Mouse (Mus musculus) megakaryocyte, embryonic 14.5 days (primary cell): ENCODE measurements around the gene Fam178b. TPM values are rescaled to one million over a fixed set of nuclear protein-coding genes. Genes with fewer than 3 reads are reported as not detected.

Experiments
- H3K27me3 ChIP-seq: replicated peaks from 2 replicates; pipeline ENCODE3; 2012; ENCODE audit warnings: inconsistent platforms
- H3K36me3 ChIP-seq: replicated peaks from 2 replicates; pipeline ENCODE3; 2012; ENCODE audit warnings: low read length, inconsistent platforms, mixed read lengths
- H3K4me1 ChIP-seq: 2 replicates; pipeline ENCODE4 v1.6.1; 2012; ENCODE audit warnings: inconsistent platforms
- H3K4me3 ChIP-seq: replicated peaks from 2 replicates; pipeline ENCODE3; 2012; ENCODE audit warnings: moderate library complexity, mild to moderate bottlenecking, inconsistent platforms
- H3K9me3 ChIP-seq: 2 replicates; pipeline ENCODE4 v1.6.1; 2012; ENCODE audit warnings: inconsistent platforms
- FLI1 ChIP-seq: IDR thresholded peaks from 2 replicates; pipeline ENCODE4 v1.6.1; 2012; ENCODE audit warnings: low read length, inconsistent platforms, mixed read lengths
- GATA1 ChIP-seq: IDR thresholded peaks from 3 replicates; pipeline ENCODE4 v1.6.1; 2012; ENCODE audit warnings: mixed read lengths, low read length, inconsistent platforms, borderline replicate concordance
- polyA plus RNA-seq: library from polyadenylated mRNA; stranded (reverse); fragments of >175 nt; gene quantifications from 2 replicates; pipeline ENCODE4 v1.2.3, GENCODE M21; 2012; ENCODE audit warnings: low replicate concordance; ENCODE audit not compliant: insufficient read depth

Gene Fam178b
- polyA plus RNA-seq, 1 experiment = 2.0 TPM

GRCm38 (mm10) chr1:36608211-36608610 is 74.8 kb downstream of the Fam178b start:
- Histone ChIP-seq H3K27me3 (peaks cover 80% of the 10 kb centered on the region), H3K36me3 (no peaks in the 10 kb centered on the region), H3K9me3 (no peaks in the 10 kb centered on the region), H3K4me1 (peaks cover 18% of the 10 kb centered on the region; the same call in 1 of the 2 replicates), H3K4me3 (peak overlapping the region; percentile 5)
- no peak for TF ChIP-seq GATA1
- no peak for TF ChIP-seq FLI1

GRCm38 (mm10) chr1:36606951-36607350 is 76.0 kb downstream of the Fam178b start:
- no peak overlapping the region for H3K4me3 ChIP-seq
- H3K9me3 ChIP-seq = no peaks in the 10 kb centered on the region
- no peak for TF ChIP-seq GATA1
- no peak for TF ChIP-seq FLI1
- H3K27me3 ChIP-seq = peaks cover 82% of the 10 kb centered on the region
- no peaks in the 10 kb centered on the region for H3K36me3 ChIP-seq
- peaks cover 18% of the 10 kb centered on the region; the same call in 1 of the 2 replicates for H3K4me1 ChIP-seq

GRCm38 (mm10) chr1:36604254-36605156 is 78.5 kb downstream of the Fam178b start:
- Histone ChIP-seq H3K36me3 (no peaks in the 10 kb centered on the region), H3K4me3 (no peak overlapping the region), H3K9me3 (no peaks in the 10 kb centered on the region), H3K4me1 (peaks cover 18% of the 10 kb centered on the region; the same call in 1 of the 2 replicates), H3K27me3 (peaks cover 83% of the 10 kb centered on the region)
- no peak for TF ChIP-seq GATA1

GRCm38 (mm10) chr1:36603361-36603760 is 79.6 kb downstream of the Fam178b start:
- peaks cover 14% of the 10 kb centered on the region; the same call in 1 of the 2 replicates for H3K4me1 ChIP-seq
- no peak for TF ChIP-seq GATA1
- no peak for TF ChIP-seq FLI1

GRCm38 (mm10) chr1:36602271-36602670 is 80.7 kb downstream of the Fam178b start:
- Histone ChIP-seq H3K4me1 (peaks cover 11% of the 10 kb centered on the region; the same call in 1 of the 2 replicates), H3K27me3 (peaks cover 75% of the 10 kb centered on the region), H3K4me3 (no peak overlapping the region), H3K36me3 (no peaks in the 10 kb centered on the region), H3K9me3 (no peaks in the 10 kb centered on the region)
- TF ChIP-seq GATA1 (no peak), FLI1 (no peak)

More at GRCm38 (mm10) chr1:36603361-36603760, 79.6 kb downstream of the Fam178b start:
- Histone ChIP-seq H3K36me3 (no peaks in the 10 kb centered on the region), H3K9me3 (no peaks in the 10 kb centered on the region), H3K27me3 (peaks cover 84% of the 10 kb centered on the region), H3K4me3 (no peak overlapping the region)

- H3K9me3 ChIP-seq = no peaks in the 10 kb centered on the region
- H3K4me1 ChIP-seq = peaks cover 7% of the 10 kb centered on the region; the same call in 1 of the 2 replicates
- no peaks in the 10 kb centered on the region for H3K36me3 ChIP-seq
- peaks cover 63% of the 10 kb centered on the region for H3K27me3 ChIP-seq
- TF ChIP-seq FLI1 (no peak), GATA1 (no peak)
- H3K4me3 ChIP-seq = no peak overlapping the region
Measured at GRCm38 (mm10) chr1:36598411-36598810, 84.6 kb downstream of the Fam178b start.

- no peaks in the 10 kb centered on the region for H3K36me3 ChIP-seq
- peaks cover 65% of the 10 kb centered on the region for H3K27me3 ChIP-seq
- TF ChIP-seq FLI1 = no peak
- TF ChIP-seq GATA1 = no peak
- H3K4me1 ChIP-seq = peaks cover 29% of the 10 kb centered on the region
- H3K4me3 ChIP-seq = no peak overlapping the region
- no peaks in the 10 kb centered on the region for H3K9me3 ChIP-seq
Measured at GRCm38 (mm10) chr1:36596114-36596513, 86.9 kb downstream of the Fam178b start.

- Histone ChIP-seq H3K4me1 (peaks cover 32% of the 10 kb centered on the region), H3K27me3 (peaks cover 66% of the 10 kb centered on the region), H3K4me3 (no peak overlapping the region), H3K36me3 (no peaks in the 10 kb centered on the region), H3K9me3 (no peaks in the 10 kb centered on the region)
- TF ChIP-seq GATA1 (no peak), FLI1 (no peak)
Measured at GRCm38 (mm10) chr1:36595167-36595931, 87.6 kb downstream of the Fam178b start.

GRCm38 (mm10) chr1:36593099-36593498 is 89.9 kb downstream of the Fam178b start:
- H3K4me3 ChIP-seq = no peak overlapping the region
- H3K9me3 ChIP-seq = no peaks in the 10 kb centered on the region
- peaks cover 69% of the 10 kb centered on the region for H3K27me3 ChIP-seq
- TF ChIP-seq FLI1 (no peak), GATA1 (no peak)
- no peaks in the 10 kb centered on the region for H3K36me3 ChIP-seq
- H3K4me1 ChIP-seq = peaks cover 42% of the 10 kb centered on the region

- TF ChIP-seq GATA1 (no peak), FLI1 (no peak)
Measured at GRCm38 (mm10) chr1:36591408-36591807, 91.6 kb downstream of the Fam178b start.

More at GRCm38 (mm10) chr1:36591408-36591807, 91.6 kb downstream of the Fam178b start:
- Histone ChIP-seq H3K27me3 (peaks cover 78% of the 10 kb centered on the region), H3K4me3 (peak overlapping the region; percentile 42), H3K9me3 (no peaks in the 10 kb centered on the region), H3K4me1 (peaks cover 42% of the 10 kb centered on the region), H3K36me3 (no peaks in the 10 kb centered on the region)
